Mouse (Mus musculus) lung, embryonic 15.5 days (tissue): ENCODE results near the gene Gm49450. TPM values are rescaled to one million over a fixed set of nuclear protein-coding genes. Genes with fewer than 3 reads are reported as not detected.
"Not testable (repeated sequence)": the region's sequence is repeated elsewhere in the genome, so short reads cannot be mapped to it uniquely, and the experiment has no call there.

Source experiments
- ATAC-seq: fragments of 200-750 bp; cut with Nextera tagmentation; 2 replicates; pipeline ENCODE4 v1.8.0; 2017; ENCODE audit warnings: moderate number of reproducible peaks, borderline replicate concordance; ENCODE audit not compliant: low FRiP score, low TSS enrichment; ENCODE audit errors: extremely low read depth
- H3K27ac ChIP-seq: fragments of 300-500 bp; sonication (generic); 2 replicates; pipeline ENCODE4 v1.5.1; 2015; ENCODE audit warnings: moderate library complexity, mild to moderate bottlenecking, inconsistent platforms
- H3K27me3 ChIP-seq: fragments of 300-500 bp; sonication (generic); 2 replicates; pipeline ENCODE4 v1.6.1; 2015; ENCODE audit warnings: inconsistent platforms
- H3K36me3 ChIP-seq: fragments of 300-500 bp; sonication (generic); 2 replicates; pipeline ENCODE4 v1.6.1; 2015; ENCODE audit warnings: inconsistent platforms
- H3K4me1 ChIP-seq: fragments of 300-500 bp; sonication (generic); 2 replicates; pipeline ENCODE4 v1.6.1; 2015; ENCODE audit warnings: inconsistent platforms
- H3K4me2 ChIP-seq: fragments of 300-500 bp; sonication (generic); 2 replicates; pipeline ENCODE4 v1.6.1; 2015; ENCODE audit warnings: inconsistent platforms, mild to moderate bottlenecking, moderate library complexity
- H3K4me3 ChIP-seq: fragments of 300-500 bp; sonication (generic); 2 replicates; pipeline ENCODE4 v1.5.1; 2015; ENCODE audit warnings: mild to moderate bottlenecking, inconsistent platforms
- H3K9ac ChIP-seq: fragments of 300-500 bp; sonication (generic); 2 replicates; pipeline ENCODE4 v1.6.1; 2015; ENCODE audit warnings: inconsistent platforms
- H3K9me3 ChIP-seq: fragments of 300-500 bp; sonication (generic); 2 replicates; pipeline ENCODE4 v1.6.1; 2016; ENCODE audit warnings: inconsistent platforms
- WGBS: fragments of 180-500 bp; shearing (Covaris S2); methylation state at CpG from one replicate; pipeline ENCODE4 v1.1.7; 2015; 5-methylcytosine and 5-hydroxymethylcytosine counted together
- polyA plus RNA-seq: library from polyadenylated mRNA; unstranded; fragments of >200 nt; fragmentation: Nextera tagmentation; extraction: Ambion mirVana; gene quantifications from 2 replicates; pipeline ENCODE4 v1.2.1, GENCODE M21; 2015

Gene Gm49450
- polyA plus RNA-seq, 1 experiment from 2014 or later: not detected

DNA sequence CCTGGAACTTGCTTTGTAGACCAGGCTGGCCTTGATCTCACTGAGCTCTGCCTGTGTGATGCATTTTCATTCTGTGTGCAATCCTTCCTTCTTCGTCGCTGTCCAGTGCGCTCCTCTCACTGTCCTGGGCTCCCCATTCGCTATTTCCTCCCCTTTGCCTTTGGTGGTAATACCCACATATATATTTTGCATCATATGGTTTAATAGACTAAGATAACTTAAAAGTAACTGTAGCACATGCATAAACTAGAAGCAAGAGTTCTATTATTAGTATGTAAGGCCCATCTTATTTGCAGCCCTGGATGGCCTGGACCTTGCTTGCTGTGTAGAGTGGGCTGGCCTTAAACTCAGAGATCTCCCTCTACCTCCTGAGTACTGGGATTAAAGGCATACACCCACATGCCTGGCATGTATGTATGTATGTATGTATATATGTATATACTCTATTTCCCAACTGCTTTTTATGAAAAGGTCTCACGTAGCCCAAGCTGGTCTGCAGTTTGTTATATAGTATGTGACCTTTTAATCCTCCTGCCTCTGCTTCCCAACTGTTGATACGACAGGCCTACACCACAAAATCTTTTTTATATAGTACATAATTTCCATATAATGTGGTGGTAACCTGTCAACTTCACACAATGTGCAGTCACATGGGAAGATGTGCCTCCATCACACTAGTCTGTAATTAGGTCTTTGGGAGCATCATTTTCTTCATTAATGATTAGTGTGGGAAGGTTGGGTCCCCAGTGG, 4.3 kb downstream of the Gm49450 start:
- Histone ChIP-seq H3K4me1 (peaks cover 9% of the 10 kb centered on the region), H3K27me3 (no peaks in the 10 kb centered on the region), H3K9me3 (no peaks in the 10 kb centered on the region), H3K4me2 (no peak overlapping the region), H3K36me3 (peaks cover 9% of the 10 kb centered on the region; the same call in 1 of the 2 replicates), H3K9ac (no peak overlapping the region), H3K27ac (no peak overlapping the region), H3K4me3 (no peak overlapping the region)
- no peak for ATAC-seq
- WGBS: 74% methylated on average over 6 of the region's 6 CpGs

DNA sequence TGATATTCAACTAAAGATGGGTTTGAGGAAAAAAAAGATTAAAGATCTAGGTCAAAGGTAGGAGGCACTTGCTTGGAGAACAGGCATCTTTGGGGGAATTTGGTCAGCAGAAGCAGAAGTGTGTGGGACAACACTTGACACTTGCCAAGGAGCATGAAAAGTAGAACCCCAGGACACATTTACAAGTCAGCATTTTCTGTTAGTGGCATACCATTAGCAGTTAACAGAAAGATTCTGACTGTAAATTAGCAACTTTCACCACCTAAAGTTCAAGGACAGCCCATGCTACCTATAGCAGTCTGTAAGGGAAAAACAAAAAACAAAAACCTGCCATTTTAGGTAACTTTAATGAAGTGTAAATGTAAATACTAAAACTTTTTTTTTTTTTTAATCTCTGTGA, 5.0 kb downstream of the Gm49450 start:
- Histone ChIP-seq H3K9me3 (no peaks in the 10 kb centered on the region), H3K4me1 (peaks cover 7% of the 10 kb centered on the region), H3K9ac (no peak overlapping the region), H3K27me3 (no peaks in the 10 kb centered on the region), H3K36me3 (peaks cover 9% of the 10 kb centered on the region; the same call in 1 of the 2 replicates), H3K4me2 (no peak overlapping the region), H3K4me3 (no peak overlapping the region), H3K27ac (no peak overlapping the region)
- ATAC-seq: no peak

- no peak overlapping the region for H3K4me2 ChIP-seq
- H3K9ac ChIP-seq: no peak overlapping the region
- no peak overlapping the region for H3K27ac ChIP-seq
- peaks cover 9% of the 10 kb centered on the region; the same call in 1 of the 2 replicates for H3K36me3 ChIP-seq
- H3K4me3 ChIP-seq: no peak overlapping the region
- no peaks in the 10 kb centered on the region for H3K9me3 ChIP-seq
- H3K4me1 ChIP-seq: peaks cover 7% of the 10 kb centered on the region
- no peaks in the 10 kb centered on the region for H3K27me3 ChIP-seq
- ATAC-seq: no peak
- WGBS: 41% methylated on average over 3 of the region's 3 CpGs
Observed at GRCm38 (mm10) chr15:98947884-98948283, 5.5 kb downstream of the Gm49450 start.

DNA sequence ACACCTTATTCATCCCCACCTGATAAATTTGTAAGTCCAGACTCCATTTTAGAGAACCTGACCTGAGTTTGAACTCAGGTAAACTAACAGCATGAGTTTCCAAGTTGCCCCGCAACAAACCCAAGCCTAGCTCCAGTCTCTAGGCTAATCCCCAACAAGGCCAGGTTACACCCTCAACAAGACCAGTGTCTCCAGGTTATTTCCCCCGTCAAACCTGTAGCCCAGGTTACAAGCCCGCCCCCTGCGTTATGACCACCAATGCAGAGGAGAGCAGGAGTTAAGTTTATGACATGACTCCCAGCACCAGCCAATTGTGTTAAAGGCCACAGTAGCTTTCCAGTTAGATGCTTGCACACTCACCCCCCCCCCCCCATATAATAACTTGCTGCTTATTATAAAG, 10.2 kb downstream of the Gm49450 start:
- Histone ChIP-seq H3K4me1 (no peaks in the 10 kb centered on the region), H3K36me3 (no peaks in the 10 kb centered on the region), H3K27me3 (no peaks in the 10 kb centered on the region), H3K4me2 (no peak overlapping the region), H3K9me3 (no peaks in the 10 kb centered on the region), H3K27ac (no peak overlapping the region), H3K4me3 (no peak overlapping the region), H3K9ac (no peak overlapping the region)
- no peak for ATAC-seq
- 56% methylated on average over 4 of the region's 4 CpGs for whole genome bisulfite sequencing

- no peaks in the 10 kb centered on the region for H3K9me3 ChIP-seq
- H3K27me3 ChIP-seq: no peaks in the 10 kb centered on the region
- ATAC-seq: no peak
- 63% methylated on average over 4 of the region's 4 CpGs for WGBS
- H3K4me2 ChIP-seq: no peak overlapping the region
- H3K4me3 ChIP-seq: no peak overlapping the region
- H3K27ac ChIP-seq: no peak overlapping the region
- H3K4me1 ChIP-seq: no peaks in the 10 kb centered on the region
- no peak overlapping the region for H3K9ac ChIP-seq
- H3K36me3 ChIP-seq: no peaks in the 10 kb centered on the region
Observed at GRCm38 (mm10) chr15:98942081-98942480, 11.3 kb downstream of the Gm49450 start.

DNA sequence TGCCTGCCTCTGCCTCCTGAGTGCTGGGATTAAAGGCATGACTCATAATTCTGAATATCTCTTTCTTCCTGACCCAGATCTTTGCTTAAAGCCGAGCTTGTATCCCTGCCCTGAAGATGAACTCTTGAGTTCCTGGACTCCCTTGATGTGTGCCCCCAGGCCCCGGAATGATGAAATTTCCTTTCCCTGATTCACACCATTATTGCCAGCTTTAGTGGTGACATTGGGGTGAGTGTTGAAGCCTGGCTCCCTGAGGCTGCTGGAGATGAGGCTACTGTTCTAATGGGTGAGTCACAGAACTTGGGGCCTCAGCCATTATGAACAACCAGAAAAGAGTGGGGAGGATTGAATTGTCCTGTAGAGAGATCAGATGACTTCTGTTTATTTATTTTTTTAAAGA, 11.8 kb downstream of the Gm49450 start:
- 62% methylated on average over 2 of the region's 2 CpGs for WGBS
- H3K27me3 ChIP-seq: no peaks in the 10 kb centered on the region

DNA sequence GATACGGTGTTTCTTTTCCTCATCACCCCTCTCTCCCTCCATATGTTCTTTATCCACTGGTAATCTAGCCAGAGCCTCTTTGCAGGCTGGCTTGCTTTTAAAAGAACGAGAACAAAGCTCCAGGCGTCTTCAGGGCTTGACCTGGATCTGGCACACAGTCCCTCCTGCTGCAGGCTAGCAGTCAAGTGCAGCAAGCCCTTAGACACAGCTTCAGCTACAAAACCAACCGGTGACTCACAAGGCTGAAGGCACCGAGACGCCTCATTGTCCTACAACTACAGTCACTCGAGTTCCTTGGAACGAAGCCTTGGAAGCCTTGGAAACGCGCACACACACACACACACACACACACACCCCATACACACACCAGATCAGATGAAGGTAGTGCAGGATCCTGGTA, 12.5 kb downstream of the Gm49450 start:
- Histone ChIP-seq H3K27ac (no peak overlapping the region), H3K27me3 (no peaks in the 10 kb centered on the region), H3K9me3 (no peaks in the 10 kb centered on the region), H3K9ac (no peak overlapping the region), H3K4me3 (no peak overlapping the region), H3K4me1 (peaks cover 4% of the 10 kb centered on the region; the same call in 1 of the 2 replicates), H3K36me3 (no peaks in the 10 kb centered on the region), H3K4me2 (no peak overlapping the region)
- WGBS: 64% methylated on average over 10 of the region's 10 CpGs
- no peak for ATAC-seq

More for the DNA sequence above, 11.8 kb downstream of the Gm49450 start:
- H3K9me3 ChIP-seq: no peaks in the 10 kb centered on the region
- no peak overlapping the region for H3K9ac ChIP-seq
- no peak overlapping the region for H3K4me2 ChIP-seq
- ATAC-seq: no peak
- no peaks in the 10 kb centered on the region for H3K36me3 ChIP-seq
- no peak overlapping the region for H3K4me3 ChIP-seq
- H3K27ac ChIP-seq: no peak overlapping the region
- H3K4me1 ChIP-seq: no peaks in the 10 kb centered on the region

- no peaks in the 10 kb centered on the region for H3K9me3 ChIP-seq
- peak within 1 kb of the TSS; percentile 72 for H3K4me3 ChIP-seq
- no peaks in the 10 kb centered on the region for H3K27me3 ChIP-seq
- 2% methylated on average over 47 of the region's 58 CpGs for WGBS
- H3K4me1 ChIP-seq: peaks cover 22% of the 10 kb centered on the region
- H3K27ac ChIP-seq: peak within 1 kb of the TSS; percentile 97
- H3K36me3 ChIP-seq: peaks cover 13% of the 10 kb centered on the region
- peak within 1 kb of the TSS; percentile 90 for H3K4me2 ChIP-seq
- peak within 1 kb of the TSS; percentile 79 for H3K9ac ChIP-seq
- ATAC-seq: peak; percentile 98
Observed at GRCm38 (mm10) chr15:98934217-98934839, 19.0 kb downstream of the Gm49450 start, which contains the start of gene Tuba1b. Gene Tuba1b (minus strand): TSS chr15:98934565.

DNA sequence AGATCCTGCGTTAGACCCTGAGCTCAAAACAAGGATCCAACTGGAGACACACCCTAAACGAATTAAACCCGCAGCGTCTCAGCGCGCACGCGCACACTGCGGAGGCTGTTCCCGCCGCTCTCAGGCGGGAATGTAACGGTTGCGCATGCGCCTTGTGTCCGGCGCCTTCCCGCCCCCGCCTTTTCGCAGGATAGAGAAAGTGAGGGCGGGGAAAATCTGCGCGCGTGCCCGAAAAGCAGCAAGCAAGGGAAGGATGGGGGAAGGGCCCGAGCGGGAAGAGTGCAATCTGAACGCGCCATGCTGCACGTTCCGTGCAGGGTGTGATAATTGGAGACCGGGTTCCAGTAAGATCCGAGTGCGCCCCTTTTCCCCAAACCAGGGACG, 19.5 kb downstream of the Gm49450 start:
- ATAC-seq: peak; percentile 84
- H3K27me3 ChIP-seq: no peaks in the 10 kb centered on the region
- H3K27ac ChIP-seq: peak overlapping the region; percentile 97
- WGBS: under 1% methylated on average over 35 of the region's 35 CpGs
- H3K4me1 ChIP-seq: peaks cover 26% of the 10 kb centered on the region
- H3K4me2 ChIP-seq: peak overlapping the region; percentile 90
- H3K9ac ChIP-seq: peak overlapping the region; percentile 79
- H3K4me3 ChIP-seq: peak overlapping the region; percentile 72
- peaks cover 13% of the 10 kb centered on the region for H3K36me3 ChIP-seq
- no peaks in the 10 kb centered on the region for H3K9me3 ChIP-seq

DNA sequence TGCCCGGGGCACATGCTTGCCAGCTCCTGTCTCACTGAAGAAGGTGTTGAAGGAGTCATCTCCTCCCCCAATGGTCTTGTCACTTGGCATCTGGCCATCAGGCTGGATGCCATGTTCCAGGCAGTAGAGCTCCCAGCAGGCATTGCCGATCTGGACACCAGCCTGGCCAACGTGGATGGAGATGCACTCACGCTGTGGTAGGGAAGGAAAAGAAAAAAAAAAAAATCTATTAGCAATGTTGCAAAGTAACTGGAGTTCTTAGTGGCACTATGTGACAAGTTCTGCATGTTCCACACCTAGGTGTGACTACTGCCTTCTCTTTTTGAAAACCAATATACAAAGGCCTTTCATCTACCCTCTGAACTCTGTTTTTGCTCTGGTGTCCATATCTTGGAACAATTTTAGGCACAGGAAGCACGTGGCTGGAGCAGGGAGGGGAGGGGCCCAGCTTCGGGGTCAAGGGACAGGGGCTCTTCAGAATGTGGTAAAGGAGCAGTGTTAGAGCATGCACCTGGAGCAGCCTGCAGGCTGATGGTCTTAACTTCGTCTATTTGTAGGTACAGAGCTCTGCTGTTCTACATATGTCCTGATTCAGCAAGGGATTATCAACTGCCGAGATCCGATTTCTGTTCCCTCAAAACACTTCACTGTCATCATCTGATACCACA, 20.2 kb downstream of the Gm49450 start:
- H3K9me3 ChIP-seq, H3K27me3 ChIP-seq: not testable (repeated sequence)
- peak overlapping the region; percentile 72 for H3K4me3 ChIP-seq
- peak overlapping the region; percentile 90 for H3K4me2 ChIP-seq
- 5% methylated on average over 8 of the region's 9 CpGs for WGBS
- 0 out of 2 replicates have a peak, but pooled peaks have one; percentile 9 for ATAC-seq
- H3K4me1 ChIP-seq: peaks cover 29% of the 10 kb centered on the region
- peak overlapping the region; percentile 97 for H3K27ac ChIP-seq
- H3K36me3 ChIP-seq: peaks cover 13% of the 10 kb centered on the region
- peak overlapping the region; percentile 79 for H3K9ac ChIP-seq

GRCm38 (mm10) chr15:98930998-98931397, 22.4 kb downstream of the Gm49450 start:
- no peak for ATAC-seq
- 62% methylated on average over 3 of the region's 3 CpGs for WGBS
- H3K4me3 ChIP-seq: no peak overlapping the region
- H3K4me2 ChIP-seq: peak overlapping the region; percentile 21; the same call in 1 of the 2 replicates
- H3K9ac ChIP-seq: 0 out of 2 replicates have a peak overlapping the region, but pooled peaks have one; percentile 3
- H3K27me3 ChIP-seq: no peaks in the 10 kb centered on the region
- no peaks in the 10 kb centered on the region for H3K9me3 ChIP-seq
- H3K27ac ChIP-seq: peak overlapping the region; percentile 12
- peaks cover 13% of the 10 kb centered on the region for H3K36me3 ChIP-seq
- H3K4me1 ChIP-seq: peaks cover 27% of the 10 kb centered on the region
